ENCODE assay signal across 26 mouse cellular contexts in genomic region chr15:6492386-6492785, GRCm38 (mm10). TPM values are rescaled to one million over a fixed set of nuclear protein-coding genes. Genes with fewer than 3 reads are reported as not detected.
DNase-seq lines count a peak whose midpoint lies in the region; ATAC-seq and TF ChIP-seq lines count a peak whose summit lies in the region.
"Had no signal": no experiment of that assay in that cellular context is flagged by ENCODE, and none has a peak within 500 bp of the region (broad histone marks: within the 10 kb centered on the region; RNA-seq: fewer than 3 reads in every experiment).

No protein-coding gene starts in this region.

- DNase-seq in 416B (ENCODE audit: low read depth) (peak; percentile 95), MEL (ENCODE audit: low read depth, low spot score) (peak; percentile 45)
- peak; percentile 10 for DNase-seq in skeletal muscle tissue, adult 2 months (ENCODE audit: low read depth, low spot score)
- DNase-seq: adrenal gland, postnatal 10 days; cerebellum, adult 2 months; cerebellum, postnatal 10 days; heart, adult 2 months; heart, postnatal 14 days; kidney, adult 2 months had no signal

- ATAC-seq in kidney, embryonic 14.5 days (ENCODE audit: low FRiP score, low TSS enrichment): no peak
- no peak for ATAC-seq in kidney, embryonic 16.5 days (ENCODE audit: low FRiP score, low TSS enrichment)
- no peak for ATAC-seq in forebrain, embryonic 13.5 days
- ATAC-seq: forebrain, embryonic 15.5 days; intestine, embryonic 16.5 days had no signal

- peaks cover 0 to 2% of the 10 kb centered on the region in 2 experiments; a peak in 1 of 4 replicates for H3K4me1 ChIP-seq in MEL (ENCODE audit: control insufficient read depth in 1 of 2, insufficient read depth in 2 of 2, low read length in 2 of 2)
- H3K4me1 ChIP-seq in bone marrow macrophage, adult 2 months (ENCODE audit: control insufficient read depth, insufficient read depth, low read length): peaks cover 13% of the 10 kb centered on the region
- no peaks in the 10 kb centered on the region for H3K4me1 ChIP-seq in kidney, embryonic 14.5 days (ENCODE audit: control insufficient read depth, insufficient read depth, low read length)
- H3K4me1 ChIP-seq in kidney, embryonic 16.5 days (ENCODE audit: insufficient read depth, low read length): no peaks in the 10 kb centered on the region
- no peaks in the 10 kb centered on the region for H3K4me1 ChIP-seq in forebrain, embryonic 13.5 days
- H3K4me1 ChIP-seq: embryonic facial prominence, embryonic 10.5 days; forebrain, embryonic 10.5 days; forebrain, embryonic 15.5 days; heart, embryonic 15.5 days; hindbrain, embryonic 13.5 days had no signal

- no peak overlapping the region for H3K9ac ChIP-seq in MEL (ENCODE audit: control insufficient read depth, low read depth, low read length, poor library complexity, severe bottlenecking)
- H3K9ac ChIP-seq in kidney, embryonic 14.5 days (ENCODE audit: low read depth, low read length): no peak overlapping the region
- no peak overlapping the region for H3K9ac ChIP-seq in kidney, embryonic 16.5 days (replicated peaks; ENCODE audit: low read length)
- no peak overlapping the region for H3K9ac ChIP-seq in forebrain, embryonic 13.5 days
- H3K9ac ChIP-seq: forebrain, embryonic 15.5 days; heart, embryonic 15.5 days; hindbrain, embryonic 13.5 days had no signal

- H3K36me3 ChIP-seq in MEL (ENCODE audit: control insufficient read depth in 1 of 2, insufficient read depth in 2 of 2, low read length in 2 of 2): peaks cover 0 to 6% of the 10 kb centered on the region in 2 experiments; a peak in 2 of 4 replicates
- H3K36me3 ChIP-seq in kidney, embryonic 14.5 days (ENCODE audit: control insufficient read depth, insufficient read depth, low read length): no peaks in the 10 kb centered on the region
- H3K36me3 ChIP-seq in kidney, embryonic 16.5 days (ENCODE audit: insufficient read depth, low read length): no peaks in the 10 kb centered on the region
- no peaks in the 10 kb centered on the region for H3K36me3 ChIP-seq in forebrain, embryonic 13.5 days (ENCODE audit: poor library complexity, severe bottlenecking)
- H3K36me3 ChIP-seq: embryonic facial prominence, embryonic 10.5 days; forebrain, embryonic 10.5 days; forebrain, embryonic 15.5 days; heart, embryonic 15.5 days; hindbrain, embryonic 13.5 days had no signal

- no peaks in the 10 kb centered on the region for H3K27me3 ChIP-seq in MEL (ENCODE audit: control insufficient read depth in 1 of 2, insufficient read depth in 2 of 2, low read length in 2 of 2)
- H3K27me3 ChIP-seq in kidney, embryonic 14.5 days (ENCODE audit: control insufficient read depth, insufficient read depth, low read length): no peaks in the 10 kb centered on the region
- H3K27me3 ChIP-seq in kidney, embryonic 16.5 days (ENCODE audit: insufficient read depth, low read length): no peaks in the 10 kb centered on the region
- no peaks in the 10 kb centered on the region for H3K27me3 ChIP-seq in forebrain, embryonic 13.5 days
- H3K27me3 ChIP-seq: forebrain, embryonic 15.5 days; heart, embryonic 15.5 days; hindbrain, embryonic 13.5 days had no signal

- no peaks in the 10 kb centered on the region for H3K9me3 ChIP-seq in MEL (replicated peaks; ENCODE audit: insufficient read depth, low read length)
- no peaks in the 10 kb centered on the region for H3K9me3 ChIP-seq in kidney, embryonic 14.5 days (ENCODE audit: control insufficient read depth, low read length)
- H3K9me3 ChIP-seq in kidney, embryonic 16.5 days (ENCODE audit: low read length): no peaks in the 10 kb centered on the region
- no peaks in the 10 kb centered on the region for H3K9me3 ChIP-seq in forebrain, embryonic 13.5 days (replicated peaks)
- H3K9me3 ChIP-seq: embryonic facial prominence, embryonic 10.5 days; forebrain, embryonic 10.5 days; forebrain, embryonic 15.5 days; heart, embryonic 15.5 days; hindbrain, embryonic 13.5 days had no signal

- 97% methylated on average over 2 of the region's 2 CpGs for WGBS in kidney, embryonic 14.5 days
- 91% methylated on average over 2 of the region's 2 CpGs for WGBS in kidney, embryonic 16.5 days
- 88% methylated on average over 2 of the region's 2 CpGs for WGBS in forebrain, embryonic 13.5 days

- TF ChIP-seq POLR2A in MEL (IDR thresholded peaks at IDR 0.05; ENCODE audit: control insufficient read depth in 1 of 2, insufficient read depth in 1 of 2, low read depth in 1 of 2, low read length in 2 of 2, poor library complexity in 1 of 2): no peak
- no peak for TF ChIP-seq POLR2A in bone marrow macrophage, adult 2 months (IDR thresholded peaks at IDR 0.05; ENCODE audit: borderline replicate concordance, low read depth, low read length)

- TF ChIP-seq EP300 in MEL (IDR thresholded peaks at IDR 0.05; ENCODE audit: low read depth in 1 of 2, low read length in 2 of 2): peak; percentile 21 to 56; a peak in 1 of 4 replicates

- H3K79me2 ChIP-seq in MEL (ENCODE audit: control insufficient read depth, insufficient read depth, low read length, poor library complexity): no peaks in the 10 kb centered on the region

- H3K4me3 ChIP-seq in MEL (ENCODE audit: control insufficient read depth in 1 of 2, insufficient read depth in 1 of 2, low read depth in 2 of 2, low read length in 2 of 2): no peak overlapping the region
- H3K4me3 ChIP-seq in bone marrow macrophage, adult 2 months (ENCODE audit: insufficient read depth, low read length): no peak overlapping the region
- no peak overlapping the region for H3K4me3 ChIP-seq in kidney, embryonic 14.5 days (ENCODE audit: low read length)
- no peak overlapping the region for H3K4me3 ChIP-seq in kidney, embryonic 16.5 days (ENCODE audit: low read length)
- H3K4me3 ChIP-seq in forebrain, embryonic 13.5 days: no peak overlapping the region
- H3K4me3 ChIP-seq: embryonic facial prominence, embryonic 10.5 days; erythroblast, embryonic 14.5 days; forebrain, embryonic 10.5 days; forebrain, embryonic 15.5 days; heart, adult 2 months; heart, embryonic 15.5 days; hindbrain, embryonic 13.5 days had no signal

- no peak for TF ChIP-seq CTCF in MEL (IDR thresholded peaks at IDR 0.05 in 2 of 3, conservative IDR thresholded peaks at IDR 0.05 in 1 of 3; ENCODE audit: control insufficient read depth in 1 of 3, insufficient read depth in 1 of 3, low read depth in 2 of 3, low read length in 3 of 3, poor library complexity in 1 of 3, severe bottlenecking in 1 of 3)
- no peak for TF ChIP-seq CTCF in bone marrow macrophage, adult 2 months (IDR thresholded peaks at IDR 0.05; ENCODE audit: low read depth, low read length)

- no peak overlapping the region for H3K27ac ChIP-seq in MEL (ENCODE audit: control insufficient read depth, low read depth, low read length)
- H3K27ac ChIP-seq in bone marrow macrophage, adult 2 months (ENCODE audit: insufficient read depth, low read depth, low read length): peak overlapping the region; percentile 47
- no peak overlapping the region for H3K27ac ChIP-seq in kidney, embryonic 14.5 days (ENCODE audit: low read depth, low read length)
- no peak overlapping the region for H3K27ac ChIP-seq in kidney, embryonic 16.5 days (ENCODE audit: low read length)
- H3K27ac ChIP-seq in forebrain, embryonic 13.5 days: no peak overlapping the region
- H3K27ac ChIP-seq: embryonic facial prominence, embryonic 10.5 days; forebrain, embryonic 10.5 days; forebrain, embryonic 15.5 days; heart, adult 2 months; heart, embryonic 15.5 days; hindbrain, embryonic 13.5 days had no signal

- TF ChIP-seq RAD21 in MEL (IDR thresholded peaks at IDR 0.05; ENCODE audit: low read depth, low read length): no peak

- no peak overlapping the region for H3K4me2 ChIP-seq in kidney, embryonic 14.5 days (replicated peaks; ENCODE audit: low read depth, low read length)
- H3K4me2 ChIP-seq in kidney, embryonic 16.5 days (replicated peaks; ENCODE audit: low read depth, low read length): no peak overlapping the region
- no peak overlapping the region for H3K4me2 ChIP-seq in forebrain, embryonic 13.5 days
- H3K4me2 ChIP-seq: forebrain, embryonic 15.5 days; heart, embryonic 11.5 days; heart, embryonic 15.5 days; hindbrain, embryonic 13.5 days had no signal

TF ChIP-seq in MEL, 35 proteins besides CTCF, POLR2A, EP300 and RAD21:
- TF ChIP-seq ZNF384 (IDR thresholded peaks at IDR 0.05; ENCODE audit: low read depth, low read length) (0 out of 2 replicates have a peak, but pooled peaks have one; percentile 7), TAL1 (IDR thresholded peaks at IDR 0.05; ENCODE audit: low read length) (peak; percentile 13; the same call in 1 of the 2 replicates), GATA1 (IDR thresholded peaks at IDR 0.05; ENCODE audit: low read depth, low read length) (peak; percentile 15; the same call in 1 of the 2 replicates), TBP (IDR thresholded peaks at IDR 0.05; ENCODE audit: low read depth, low read length) (no peak), JUND (IDR thresholded peaks at IDR 0.05; ENCODE audit: low read depth, low read length) (0 out of 2 replicates have a peak, but pooled peaks have one; percentile 25), ZKSCAN1 (IDR thresholded peaks at IDR 0.05; ENCODE audit: low read depth, low read length) (no peak)

RNA-seq across cellular contexts. Expression of gene Fyb, which starts 30.3 kb away (rescaled TPM):
- total RNA-seq in MEL (2012; rRNA removed): 196 and 208 TPM in 2 replicates
- polyA plus RNA-seq in MEL (2012; ENCODE audit: insufficient read depth in 1 of 2, insufficient read length in 2 of 2, low read depth in 1 of 2, low replicate concordance in 2 of 2, missing spikeins in 1 of 2): 100 to 1,000 TPM in 1 of 2 experiments, not detected in 1; 175 TPM
- 1,205 and 1,358 TPM in 2 replicates for polyA plus RNA-seq in bone marrow macrophage, adult 2 months (2012; ENCODE audit: insufficient read depth, insufficient read length, missing spikeins)
- polyA plus RNA-seq in kidney, embryonic 14.5 days (2014; fragmentation: Nextera tagmentation; extraction: Ambion mirVana): 3.2 and 5.2 TPM in 2 replicates
- polyA plus RNA-seq in kidney, embryonic 16.5 days (2015; fragmentation: Nextera tagmentation; extraction: Ambion mirVana): 3.1 and 4.1 TPM in 2 replicates
- polyA plus RNA-seq in forebrain, embryonic 13.5 days (2015; fragmentation: Nextera tagmentation; extraction: Ambion mirVana): 1.6 and 2.4 TPM in 2 replicates
- total RNA-seq: ES-E14 had no signal

RNA-seq across cellular contexts. Expression of gene C9, which starts 47.3 kb away (rescaled TPM):
- total RNA-seq in MEL (2012; rRNA removed): not detected in 2 replicates
- not detected for polyA plus RNA-seq in MEL (2012; ENCODE audit: insufficient read depth in 1 of 2, insufficient read length in 2 of 2, low read depth in 1 of 2, low replicate concordance in 2 of 2, missing spikeins in 1 of 2)
- not detected in 2 replicates for polyA plus RNA-seq in bone marrow macrophage, adult 2 months (2012; ENCODE audit: insufficient read depth, insufficient read length, missing spikeins)
- not detected in 2 replicates for polyA plus RNA-seq in kidney, embryonic 14.5 days (2014; fragmentation: Nextera tagmentation; extraction: Ambion mirVana)
- not detected in 2 replicates for polyA plus RNA-seq in kidney, embryonic 16.5 days (2015; fragmentation: Nextera tagmentation; extraction: Ambion mirVana)
- not detected in 2 replicates for polyA plus RNA-seq in forebrain, embryonic 13.5 days (2015; fragmentation: Nextera tagmentation; extraction: Ambion mirVana)
- total RNA-seq: ES-E14; gastrocnemius, adult 8-10 months; heart, adult 2 months; heart, postnatal 14 days; hematopoietic stem cell, adult 5-6 weeks had no signal
- polyA plus RNA-seq: cerebellum, adult 2 months; embryonic facial prominence, embryonic 10.5 days; embryonic facial prominence, embryonic 14.5 days; erythroblast, embryonic 14.5 days; forebrain, embryonic 10.5 days; forebrain, embryonic 15.5 days; gonadal fat pad, adult 2 months; heart, adult 2 months; heart, embryonic 11.5 days; heart, embryonic 15.5 days; hindbrain, embryonic 13.5 days; kidney, adult 2 months had no signal

Comparison
In these comparisons a context has a peak if more than half of its experiments do, and no peak if none do; other contexts are left out.
1. DNase-seq: peak in every context shown above with its lines; median percentile 95 in 416B; 45 in MEL; 10 in skeletal muscle tissue, adult 2 months.